Mouse (Mus musculus) hindbrain, embryonic 11.5 days (tissue): ENCODE measurements around the gene Gpr146. TPM values are rescaled to one million over a fixed set of nuclear protein-coding genes. Genes with fewer than 3 reads are reported as not detected.

Source experiments
- ATAC-seq: fragments of 200-750 bp; cut with Nextera tagmentation; 2 replicates; pipeline ENCODE4 v1.8.0; 2017; ENCODE audit warnings: mild to moderate bottlenecking, moderate TSS enrichment, moderate library complexity; ENCODE audit not compliant: low FRiP score
- DNase-seq: peaks from one replicate; pipeline ENCODE4 v3.0.0-alpha.2; 2015; ENCODE audit warnings: low spot score
- H3K27ac ChIP-seq: fragments of 300-500 bp; sonication (generic); 2 replicates; pipeline ENCODE4 v1.5.1; 2014; ENCODE audit warnings: mild to moderate bottlenecking, low read depth, low read length
- H3K27me3 ChIP-seq: fragments of 300-500 bp; sonication (generic); 2 replicates; pipeline ENCODE4 v1.6.1; 2014; ENCODE audit warnings: mild to moderate bottlenecking, low read length, moderate library complexity, mixed read lengths; ENCODE audit not compliant: control insufficient read depth, insufficient read depth
- H3K36me3 ChIP-seq: fragments of 300-500 bp; sonication (generic); 2 replicates; pipeline ENCODE4 v1.6.1; 2014; ENCODE audit warnings: mild to moderate bottlenecking, low read length, moderate library complexity, mixed read lengths; ENCODE audit not compliant: control insufficient read depth, insufficient read depth
- H3K4me1 ChIP-seq: fragments of 300-500 bp; sonication (generic); replicated peaks from 2 replicates; pipeline ENCODE4 v1.6.1; 2014; ENCODE audit warnings: low read length, mixed read lengths; ENCODE audit not compliant: control insufficient read depth, insufficient read depth
- H3K4me2 ChIP-seq: fragments of 300-500 bp; sonication (generic); replicated peaks from 2 replicates; pipeline ENCODE4 v1.6.1; 2014; ENCODE audit warnings: mild to moderate bottlenecking, low read depth, low read length
- H3K4me3 ChIP-seq: fragments of 300-500 bp; sonication (generic); 2 replicates; pipeline ENCODE4 v1.5.1; 2014; ENCODE audit warnings: low read depth, low read length
- H3K9ac ChIP-seq: fragments of 300-500 bp; sonication (generic); 2 replicates; pipeline ENCODE4 v1.6.1; 2014; ENCODE audit warnings: low read depth, low read length
- H3K9me3 ChIP-seq: fragments of 300-500 bp; sonication (generic); 2 replicates; pipeline ENCODE4 v1.6.1; 2016; ENCODE audit warnings: low read length; ENCODE audit not compliant: control insufficient read depth
- WGBS: fragments of 180-500 bp; shearing (Covaris S2); extraction: QIAGEN DNeasy Blood & Tissue Kit; methylation state at CpG from one replicate; pipeline ENCODE4 v1.1.7; 2014; 5-methylcytosine and 5-hydroxymethylcytosine counted together
- polyA plus RNA-seq: library from polyadenylated mRNA; unstranded; fragments of >200 nt; fragmentation: Nextera tagmentation; extraction: Ambion mirVana; gene quantifications from 2 replicates; pipeline ENCODE4 v1.2.1, GENCODE M21; 2014

Gpr146 gene
- polyA plus RNA-seq, 1 experiment from 2014 or later, result 1.8 TPM

GRCm38 (mm10) chr5:139397959-139398753 lies 20.7 kb downstream of the Gpr146 start:
- Histone ChIP-seq H3K27me3 (no peaks in the 10 kb centered on the region), H3K36me3 (no peaks in the 10 kb centered on the region), H3K4me3 (no peak overlapping the region), H3K9me3 (no peaks in the 10 kb centered on the region), H3K4me1 (no peaks in the 10 kb centered on the region), H3K4me2 (no peak overlapping the region), H3K9ac (no peak overlapping the region), H3K27ac (no peak overlapping the region)
- WGBS, result 42% methylated on average over 5 of the region's 5 CpGs
- 0 out of 2 replicates have a peak, but pooled peaks have one; percentile 47 for ATAC-seq
- DNase-seq, result peak; percentile 84

GRCm38 (mm10) chr5:139398786-139399185 lies 21.3 kb downstream of the Gpr146 start:
- H3K27me3 ChIP-seq, result no peaks in the 10 kb centered on the region
- DNase-seq, result no peak
- WGBS, result 79% methylated on average over 5 of the region's 5 CpGs
- H3K36me3 ChIP-seq, result no peaks in the 10 kb centered on the region
- H3K27ac ChIP-seq, result no peak overlapping the region
- ATAC-seq, result no peak
- H3K4me3 ChIP-seq, result no peak overlapping the region
- no peaks in the 10 kb centered on the region for H3K4me1 ChIP-seq
- H3K4me2 ChIP-seq, result no peak overlapping the region
- no peaks in the 10 kb centered on the region for H3K9me3 ChIP-seq
- no peak overlapping the region for H3K9ac ChIP-seq

- Histone ChIP-seq H3K9me3 (no peaks in the 10 kb centered on the region), H3K4me2 (no peak overlapping the region), H3K27ac (no peak overlapping the region), H3K4me3 (no peak overlapping the region), H3K36me3 (no peaks in the 10 kb centered on the region), H3K27me3 (no peaks in the 10 kb centered on the region), H3K4me1 (no peaks in the 10 kb centered on the region), H3K9ac (no peak overlapping the region)
- WGBS, result 95% methylated on average over 14 of the region's 14 CpGs
- ATAC-seq, result no peak
- DNase-seq, result no peak
Observed at GRCm38 (mm10) chr5:139399991-139400390, 22.5 kb downstream of the Gpr146 start.

GRCm38 (mm10) chr5:139402106-139402505 lies 24.6 kb downstream of the Gpr146 start:
- Histone ChIP-seq H3K9me3 (no peaks in the 10 kb centered on the region), H3K4me1 (no peaks in the 10 kb centered on the region), H3K4me2 (no peak overlapping the region), H3K9ac (no peak overlapping the region), H3K27me3 (no peaks in the 10 kb centered on the region), H3K36me3 (no peaks in the 10 kb centered on the region), H3K4me3 (no peak overlapping the region), H3K27ac (no peak overlapping the region)
- DNase-seq (no peak), ATAC-seq (no peak)
- WGBS, result 93% methylated on average over 2 of the region's 2 CpGs

- H3K9ac ChIP-seq, result no peak overlapping the region
- DNase-seq (no peak), ATAC-seq (no peak)
- H3K4me3 ChIP-seq, result no peak overlapping the region
- no peaks in the 10 kb centered on the region for H3K27me3 ChIP-seq
- no peak overlapping the region for H3K27ac ChIP-seq
- H3K4me1 ChIP-seq, result no peaks in the 10 kb centered on the region
- H3K9me3 ChIP-seq, result no peaks in the 10 kb centered on the region
- H3K4me2 ChIP-seq, result no peak overlapping the region
- no peaks in the 10 kb centered on the region for H3K36me3 ChIP-seq
- WGBS, result 92% methylated on average over 8 of the region's 8 CpGs
Observed at GRCm38 (mm10) chr5:139403692-139404260, 26.3 kb downstream of the Gpr146 start.

GRCm38 (mm10) chr5:139404801-139405401 lies 27.4 kb downstream of the Gpr146 start, which contains the start of gene C130050O18Rik:
Gene C130050O18Rik, plus strand, starts transcription at chr5:139405280.
- Histone ChIP-seq H3K36me3 (no peaks in the 10 kb centered on the region), H3K27me3 (no peaks in the 10 kb centered on the region), H3K27ac (0 out of 2 replicates have a peak within 1 kb of the TSS, but pooled peaks have one; percentile 17), H3K9me3 (no peaks in the 10 kb centered on the region), H3K4me2 (no peak within 1 kb of the TSS), H3K4me3 (no peak within 1 kb of the TSS), H3K9ac (no peak within 1 kb of the TSS), H3K4me1 (no peaks in the 10 kb centered on the region)
- WGBS, result 83% methylated on average over 6 of the region's 6 CpGs
- ATAC-seq (no peak), DNase-seq (no peak)

- Histone ChIP-seq H3K27me3 (no peaks in the 10 kb centered on the region), H3K4me1 (no peaks in the 10 kb centered on the region), H3K4me3 (no peak overlapping the region), H3K4me2 (no peak overlapping the region), H3K27ac (0 out of 2 replicates have a peak overlapping the region, but pooled peaks have one; percentile 17), H3K9ac (no peak overlapping the region), H3K36me3 (no peaks in the 10 kb centered on the region), H3K9me3 (no peaks in the 10 kb centered on the region)
- DNase-seq (no peak), ATAC-seq (no peak)
- 78% methylated on average over 7 of the region's 7 CpGs for WGBS
Observed at GRCm38 (mm10) chr5:139405478-139405877, 28.0 kb downstream of the Gpr146 start.

- ATAC-seq (no peak), DNase-seq (no peak)
- Histone ChIP-seq H3K4me1 (no peaks in the 10 kb centered on the region), H3K9ac (no peak overlapping the region), H3K36me3 (no peaks in the 10 kb centered on the region), H3K4me3 (no peak overlapping the region), H3K27me3 (no peaks in the 10 kb centered on the region), H3K27ac (no peak overlapping the region), H3K9me3 (no peaks in the 10 kb centered on the region), H3K4me2 (no peak overlapping the region)
- 82% methylated on average over 3 of the region's 3 CpGs for WGBS
Observed at GRCm38 (mm10) chr5:139405953-139406352, 28.5 kb downstream of the Gpr146 start.
